In genomic region chr14:32029411-32029992, GRCm38 (mm10) we compare ENCODE assay signal across 14 mouse cellular contexts. TPM values are rescaled to one million over a fixed set of nuclear protein-coding genes. Genes with fewer than 3 reads are reported as not detected.
DNase-seq lines count a peak whose midpoint lies in the region; ATAC-seq lines count a peak whose summit lies in the region.
"Had no signal": no experiment of that assay in that cellular context is flagged by ENCODE, and none has a peak within 500 bp of the region (broad histone marks: within the 10 kb centered on the region; RNA-seq: fewer than 3 reads in every experiment).

No protein-coding gene starts in this region.

- peak overlapping the region; percentile 60 for H3K4me2 ChIP-seq in heart, embryonic 15.5 days

- peak overlapping the region; percentile 80 for H3K4me3 ChIP-seq in brown adipose tissue, adult 24 weeks (ENCODE audit: insufficient read depth, low read depth, low read length)
- no peak overlapping the region for H3K4me3 ChIP-seq in heart, embryonic 15.5 days
- H3K4me3 ChIP-seq in embryonic facial prominence, embryonic 10.5 days = no peak overlapping the region
- H3K4me3 ChIP-seq: erythroblast, embryonic 14.5 days had no signal

- peak; percentile 25 for DNase-seq in kidney, adult 18-20 months
- DNase-seq in kidney, adult 11 months = no peak
- DNase-seq in cerebellum, adult 9-11 months = peak; percentile 68
- DNase-seq in retina, embryonic 14.5 days (ENCODE audit: low spot score) = no peak
- DNase-seq in adrenal gland, postnatal 25 days = no peak
- DNase-seq in embryonic facial prominence, embryonic 10.5 days (ENCODE audit: low spot score) = no peak
- DNase-seq: right cerebral cortex, postnatal 14 days; thymus, adult 18-20 months had no signal

- no peak overlapping the region for H3K9ac ChIP-seq in heart, embryonic 15.5 days
- H3K9ac ChIP-seq: limb, embryonic 13.5 days had no signal

- WGBS in heart, embryonic 15.5 days = 60% methylated on average over 14 of the region's 14 CpGs
- WGBS in embryonic facial prominence, embryonic 10.5 days = 70% methylated on average over 14 of the region's 14 CpGs

- peak overlapping the region; percentile 91 for H3K27ac ChIP-seq in brown adipose tissue, adult 24 weeks (replicated peaks; ENCODE audit: low read depth, low read length)
- no peak overlapping the region for H3K27ac ChIP-seq in heart, embryonic 15.5 days
- no peak overlapping the region for H3K27ac ChIP-seq in embryonic facial prominence, embryonic 10.5 days (replicated peaks)
- H3K27ac ChIP-seq: limb, embryonic 13.5 days; macrophage had no signal

- no peaks in the 10 kb centered on the region for H3K9me3 ChIP-seq in heart, embryonic 15.5 days (replicated peaks)
- no peaks in the 10 kb centered on the region for H3K9me3 ChIP-seq in embryonic facial prominence, embryonic 10.5 days
- H3K9me3 ChIP-seq: limb, embryonic 13.5 days had no signal

- no peak for ATAC-seq in heart, embryonic 15.5 days (replicated peaks; ENCODE audit: insufficient number of reproducible peaks, insufficient read depth, low FRiP score, low read depth)

- peaks cover 8% of the 10 kb centered on the region for H3K4me1 ChIP-seq in brown adipose tissue, adult 24 weeks (ENCODE audit: control insufficient read depth, insufficient read depth, insufficient read length, low read length)
- H3K4me1 ChIP-seq in heart, embryonic 15.5 days (replicated peaks) = peaks cover 20% of the 10 kb centered on the region
- H3K4me1 ChIP-seq in embryonic facial prominence, embryonic 10.5 days = peaks cover 35% of the 10 kb centered on the region

- no peaks in the 10 kb centered on the region for H3K36me3 ChIP-seq in heart, embryonic 15.5 days
- H3K36me3 ChIP-seq in embryonic facial prominence, embryonic 10.5 days (replicated peaks) = no peaks in the 10 kb centered on the region
- H3K36me3 ChIP-seq: limb, embryonic 13.5 days had no signal

- peaks cover 20% of the 10 kb centered on the region for H3K27me3 ChIP-seq in heart, embryonic 15.5 days
- H3K27me3 ChIP-seq in embryonic facial prominence, embryonic 10.5 days (replicated peaks; ENCODE audit: low read depth, poor library complexity, severe bottlenecking) = peaks cover 19% of the 10 kb centered on the region

RNA-seq across cellular contexts. Expression of gene Galnt15, which starts 0.7 kb away (rescaled TPM):
- 4.0 and 6.2 TPM in 2 replicates for polyA plus RNA-seq in brown adipose tissue, adult 24 weeks (2012; ENCODE audit: insufficient read depth, insufficient read length, missing spikeins)
- polyA plus RNA-seq in heart, embryonic 15.5 days (2015; fragmentation: Nextera tagmentation; extraction: Ambion mirVana) = 0.24 and 0.38 TPM in 2 replicates
- total RNA-seq in adrenal gland, postnatal 25 days (2021) = 4.3 and 4.6 TPM in 2 replicates
- polyA plus RNA-seq in embryonic facial prominence, embryonic 10.5 days (2016; fragmentation: Nextera tagmentation; extraction: Ambion mirVana) = 0.04 and 0.15 TPM in 2 replicates
- total RNA-seq: granulocyte monocyte progenitor cell, adult 5-6 weeks had no signal
- polyA plus RNA-seq: erythroblast, embryonic 14.5 days; macrophage had no signal

RNA-seq across cellular contexts. Expression of gene Oxnad1, which starts 55.7 kb away (rescaled TPM):
- 88.6 and 102 TPM in 2 replicates for polyA plus RNA-seq in brown adipose tissue, adult 24 weeks (2012; ENCODE audit: insufficient read depth, insufficient read length, missing spikeins)
- polyA plus RNA-seq in heart, embryonic 15.5 days (2015; fragmentation: Nextera tagmentation; extraction: Ambion mirVana) = 34.3 and 38.4 TPM in 2 replicates
- total RNA-seq in adrenal gland, postnatal 25 days (2021) = 37.6 and 51.6 TPM in 2 replicates
- 20.1 and 21.2 TPM in 2 replicates for polyA plus RNA-seq in embryonic facial prominence, embryonic 10.5 days (2016; fragmentation: Nextera tagmentation; extraction: Ambion mirVana)

RNA-seq across cellular contexts. Expression of gene Dph3, which starts 56.0 kb away (rescaled TPM):
- 87.7 and 128 TPM in 2 replicates for polyA plus RNA-seq in brown adipose tissue, adult 24 weeks (2012; ENCODE audit: insufficient read depth, insufficient read length, missing spikeins)
- 66.3 and 81.3 TPM in 2 replicates for polyA plus RNA-seq in heart, embryonic 15.5 days (2015; fragmentation: Nextera tagmentation; extraction: Ambion mirVana)
- total RNA-seq in adrenal gland, postnatal 25 days (2021) = 54.5 and 69.4 TPM in 2 replicates
- polyA plus RNA-seq in embryonic facial prominence, embryonic 10.5 days (2016; fragmentation: Nextera tagmentation; extraction: Ambion mirVana) = 98.8 and 102 TPM in 2 replicates

Comparison
In these comparisons a context has a peak if more than half of its experiments do, and no peak if none do; other contexts are left out.
1. DNase-seq: peak in kidney, adult 18-20 months (single experiment) and cerebellum, adult 9-11 months (single experiment); none in kidney, adult 11 months (single experiment), retina, embryonic 14.5 days (single experiment), adrenal gland, postnatal 25 days (single experiment) and embryonic facial prominence, embryonic 10.5 days (single experiment).